Mouse (Mus musculus) stomach, postnatal 0 days (tissue): ENCODE results near the gene Lrrc47. TPM values are rescaled to one million over a fixed set of nuclear protein-coding genes. Genes with fewer than 3 reads are reported as not detected.

ENCODE experiments used
- ATAC-seq: fragments of 200-750 bp; cut with Nextera tagmentation; 2 replicates; pipeline ENCODE4 v1.8.0; 2017; ENCODE audit not compliant: low FRiP score, low TSS enrichment
- DNase-seq: peaks from one replicate; pipeline ENCODE4 v3.0.0-alpha.2; 2016; ENCODE audit warnings: low spot score
- H3K27ac ChIP-seq: fragments of 300-500 bp; sonication (generic); replicated peaks from 2 replicates; pipeline ENCODE4 v1.5.1; 2014; ENCODE audit warnings: mild to moderate bottlenecking, control low read depth
- H3K27me3 ChIP-seq: fragments of 300-500 bp; sonication (generic); 2 replicates; pipeline ENCODE4 v1.6.1; 2014; ENCODE audit warnings: low read length; ENCODE audit not compliant: control insufficient read depth, insufficient read depth
- H3K36me3 ChIP-seq: fragments of 300-500 bp; sonication (generic); 2 replicates; pipeline ENCODE4 v1.6.1; 2014; ENCODE audit warnings: low read length, mixed read lengths; ENCODE audit not compliant: control insufficient read depth, insufficient read depth
- H3K4me1 ChIP-seq: fragments of 300-500 bp; sonication (generic); replicated peaks from 2 replicates; pipeline ENCODE4 v1.6.1; 2014; ENCODE audit warnings: antibody characterized with exemption; ENCODE audit not compliant: control insufficient read depth, insufficient read depth
- H3K4me2 ChIP-seq: fragments of 300-500 bp; sonication (generic); replicated peaks from 2 replicates; pipeline ENCODE4 v1.6.1; 2014; ENCODE audit warnings: low read depth, mild to moderate bottlenecking, control low read depth, moderate library complexity
- H3K4me3 ChIP-seq: fragments of 300-500 bp; sonication (generic); 2 replicates; pipeline ENCODE4 v1.5.1; 2014; ENCODE audit warnings: low read depth, low read length, control low read depth
- H3K9ac ChIP-seq: fragments of 300-500 bp; sonication (generic); 2 replicates; pipeline ENCODE4 v1.6.1; 2014; ENCODE audit warnings: mild to moderate bottlenecking, low read length, control low read depth, mixed read lengths
- H3K9me3 ChIP-seq: fragments of 300-500 bp; sonication (generic); 2 replicates; pipeline ENCODE4 v1.6.1; 2016; ENCODE audit warnings: low read length; ENCODE audit not compliant: control insufficient read depth
- CTCF ChIP-seq: IDR thresholded peaks from 2 replicates; pipeline ENCODE4 v1.5.1; 2016; ENCODE audit warnings: antibody characterized with exemption, low read depth, mild to moderate bottlenecking, moderate library complexity
- EP300 ChIP-seq: optimal IDR thresholded peaks from 2 replicates; pipeline ENCODE3; 2016; ENCODE audit warnings: antibody characterized with exemption
- WGBS: fragments of 180-500 bp; shearing (Covaris S2); extraction: QIAGEN DNeasy Blood & Tissue Kit; methylation state at CpG from one replicate; pipeline ENCODE4 v1.1.7; 2014; 5-methylcytosine and 5-hydroxymethylcytosine counted together
- polyA plus RNA-seq: library from polyadenylated mRNA; unstranded; fragments of >200 nt; fragmentation: Nextera tagmentation; extraction: Ambion mirVana; gene quantifications from 2 replicates; pipeline ENCODE4 v1.2.1, GENCODE M21; 2015

Gene Lrrc47
- polyA plus RNA-seq, 1 experiment from 2014 or later: 10.6 TPM

- no peak for ATAC-seq
These were observed 13.4 kb downstream of the Lrrc47 start for GRCm38 (mm10) chr4:154024729-154025521.

GRCm38 (mm10) chr4:154025641-154026440 is 14.3 kb downstream of the Lrrc47 start, which contains the start of gene Smim1:
TSS of gene Smim1 (minus strand) at chr4:154026230.
- peak within 1 kb of the TSS; percentile 59 for H3K9ac ChIP-seq
- H3K4me3 ChIP-seq: peak within 1 kb of the TSS; percentile 53
- peaks cover 6% of the 10 kb centered on the region; the same call in 1 of the 2 replicates for H3K36me3 ChIP-seq
- peaks cover 9% of the 10 kb centered on the region for H3K4me1 ChIP-seq
- peak within 1 kb of the TSS; percentile 76 for H3K4me2 ChIP-seq
- DNase-seq (peak; percentile 81), ATAC-seq (peak; percentile 76)
- H3K9me3 ChIP-seq: no peaks in the 10 kb centered on the region
- H3K27me3 ChIP-seq: no peaks in the 10 kb centered on the region
- TF ChIP-seq EP300 (no peak), CTCF (peak; percentile 80)
- 1% methylated on average over 33 of the region's 33 CpGs for WGBS
- H3K27ac ChIP-seq: peak within 1 kb of the TSS; percentile 69

More at GRCm38 (mm10) chr4:154024729-154025521, 13.4 kb downstream of the Lrrc47 start:
- WGBS: 36% methylated on average over 17 of the region's 17 CpGs
- Histone ChIP-seq H3K4me3 (peak overlapping the region; percentile 53), H3K9ac (peak overlapping the region; percentile 59), H3K27me3 (no peaks in the 10 kb centered on the region), H3K27ac (peak overlapping the region; percentile 69), H3K4me1 (peaks cover 9% of the 10 kb centered on the region), H3K36me3 (peaks cover 10% of the 10 kb centered on the region; the same call in 1 of the 2 replicates), H3K9me3 (no peaks in the 10 kb centered on the region), H3K4me2 (peak overlapping the region; percentile 76)
- DNase-seq: no peak
- TF ChIP-seq EP300 (no peak), CTCF (no peak)

DNA sequence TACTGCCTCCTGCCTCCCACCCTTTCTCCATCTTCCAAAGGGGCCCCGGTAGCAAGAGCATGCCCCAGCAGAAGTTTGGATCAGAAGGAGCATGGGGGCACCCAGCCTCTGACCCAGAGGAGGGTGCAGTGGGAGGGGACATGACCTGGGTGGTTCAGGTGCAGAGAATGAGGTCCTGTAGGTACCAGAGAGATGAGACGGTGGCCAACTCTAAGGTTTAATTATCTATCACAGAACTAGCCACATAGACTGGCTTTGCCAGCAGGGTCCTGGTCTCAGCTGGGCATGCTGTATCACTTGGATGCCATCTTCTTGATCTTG is 14.9 kb downstream of the Lrrc47 start:
- Histone ChIP-seq H3K4me2 (peak overlapping the region; percentile 76), H3K9ac (peak overlapping the region; percentile 59), H3K4me3 (peak overlapping the region; percentile 53), H3K27me3 (no peaks in the 10 kb centered on the region), H3K36me3 (peaks cover 4% of the 10 kb centered on the region; the same call in 1 of the 2 replicates), H3K4me1 (peaks cover 9% of the 10 kb centered on the region), H3K27ac (no peak overlapping the region), H3K9me3 (no peaks in the 10 kb centered on the region)
- DNase-seq: no peak
- ATAC-seq: no peak
- TF ChIP-seq CTCF: no peak
- TF ChIP-seq EP300: no peak
- 19% methylated on average over 2 of the region's 2 CpGs for WGBS

DNA sequence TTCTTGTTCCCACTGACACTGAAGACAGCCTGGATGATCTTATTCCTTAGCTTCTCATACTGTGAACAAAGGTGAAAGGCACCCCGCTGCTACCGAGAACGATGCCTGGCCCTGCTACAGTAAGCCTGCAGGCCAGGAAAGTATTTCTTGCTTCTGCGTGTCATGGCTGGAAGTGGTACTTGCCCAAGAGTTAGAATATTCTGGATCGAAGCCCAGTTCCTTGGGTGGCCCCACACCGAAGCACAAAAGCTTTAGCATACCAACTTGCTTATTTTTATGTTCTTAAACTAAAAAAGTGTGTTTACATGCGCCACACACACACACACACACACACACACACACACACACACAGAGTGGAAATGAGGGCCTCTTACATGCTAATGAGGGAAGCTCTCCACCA is 16.5 kb downstream of the Lrrc47 start:
- Histone ChIP-seq H3K27me3 (no peaks in the 10 kb centered on the region), H3K27ac (0 out of 2 replicates have a peak overlapping the region, but pooled peaks have one; percentile 24), H3K4me1 (peaks cover 7% of the 10 kb centered on the region), H3K4me2 (no peak overlapping the region), H3K9me3 (no peaks in the 10 kb centered on the region), H3K4me3 (no peak overlapping the region), H3K9ac (no peak overlapping the region), H3K36me3 (no peaks in the 10 kb centered on the region)
- WGBS: 52% methylated on average over 7 of the region's 7 CpGs
- ATAC-seq (no peak), DNase-seq (no peak)
- no peak for TF ChIP-seq CTCF
- no peak for TF ChIP-seq EP300

GRCm38 (mm10) chr4:154028646-154029045 is 17.1 kb downstream of the Lrrc47 start:
- no peak for TF ChIP-seq EP300
- TF ChIP-seq CTCF: peak; percentile 64
- H3K4me1 ChIP-seq: peaks cover 7% of the 10 kb centered on the region

More at GRCm38 (mm10) chr4:154028646-154029045, 17.1 kb downstream of the Lrrc47 start:
- no peak for ATAC-seq
- no peak overlapping the region for H3K9ac ChIP-seq
- H3K27me3 ChIP-seq: no peaks in the 10 kb centered on the region
- no peak overlapping the region for H3K4me2 ChIP-seq
- no peaks in the 10 kb centered on the region for H3K9me3 ChIP-seq
- no peaks in the 10 kb centered on the region for H3K36me3 ChIP-seq
- H3K27ac ChIP-seq: no peak overlapping the region
- no peak overlapping the region for H3K4me3 ChIP-seq
- DNase-seq: no peak
